Mouse (Mus musculus) left cerebral cortex, postnatal 14 days (tissue): ENCODE data around the gene Sema3f. TPM values are rescaled to one million over a fixed set of nuclear protein-coding genes. Genes with fewer than 3 reads are reported as not detected.

Experiments used
- DNase-seq, 2 experiments: peaks; one replicate each; pipeline ENCODE4 v3.0.0; 2021 to 2022; ENCODE audit warnings: low spot score in 2 of 2, mixed read lengths in 1 of 2
- intact Hi-C: fragments of 180-260 bp; cut with DNase I; formaldehyde crosslinking; loops from one replicate; pipeline ENCODE4 v1.15.1; 2025
- total RNA-seq, 2 experiments: library from RNA; stranded (reverse); gene quantifications; 2 replicates each; pipeline ENCODE4 v1.2.3; 2021

The Sema3f gene
- total RNA-seq, 2 experiments from 2014 or later = 11.7 to 16.2 TPM

- no peak for DNase-seq
- intact Hi-C loops = no loop called here
Measured at GRCm38 (mm10) chr9:107696106-107696479, 14.2 kb downstream of the Sema3f start.

GRCm38 (mm10) chr9:107695441-107696105 lies 14.7 kb downstream of the Sema3f start:
- no peak for DNase-seq
- intact Hi-C loops = no loop called here

- intact Hi-C loops = no loop called here
Measured at GRCm38 (mm10) chr9:107694627-107695026, 15.6 kb downstream of the Sema3f start.

GRCm38 (mm10) chr9:107693433-107693987 lies 16.8 kb downstream of the Sema3f start:
- no peak for DNase-seq
- intact Hi-C loops = no loop called here

More at GRCm38 (mm10) chr9:107694627-107695026, 15.6 kb downstream of the Sema3f start:
- DNase-seq = no peak

GRCm38 (mm10) chr9:107692785-107693184 lies 17.5 kb downstream of the Sema3f start:
- no peak for DNase-seq
- intact Hi-C loops = no loop called here

GRCm38 (mm10) chr9:107690391-107690790 lies 19.9 kb downstream of the Sema3f start:
- intact Hi-C loops = no loop called here
- no peak for DNase-seq

- intact Hi-C loops = no loop called here
- no peak for DNase-seq
Measured at GRCm38 (mm10) chr9:107688939-107689338, 21.3 kb downstream of the Sema3f start.

- intact Hi-C loops = no loop called here
- DNase-seq = no peak
Measured at GRCm38 (mm10) chr9:107688415-107688814, 21.9 kb downstream of the Sema3f start.

- DNase-seq = peak; percentile 61 to 65
- intact Hi-C loops = loop anchor here (1.0 kb wide), 1 partner anchor 53 kb away; no protein-coding TSS in a partner anchor
Measured at GRCm38 (mm10) chr9:107685231-107685981, 24.9 kb downstream of the Sema3f start.

- intact Hi-C loops = no loop called here
- no peak for DNase-seq
Measured at GRCm38 (mm10) chr9:107682405-107682804, 27.9 kb downstream of the Sema3f start.

GRCm38 (mm10) chr9:107679501-107679900 lies 30.8 kb downstream of the Sema3f start, which contains the start of gene Gnat1:
Gene Gnat1, minus strand, starts transcription at chr9:107679712.
- intact Hi-C loops = no loop called here
- DNase-seq = no peak

- intact Hi-C loops = no loop called here
Measured at GRCm38 (mm10) chr9:107678861-107679260, 31.4 kb downstream of the Sema3f start.

GRCm38 (mm10) chr9:107677819-107678526 lies 32.3 kb downstream of the Sema3f start:
- intact Hi-C loops = loop anchor here (2.0 kb wide), 1 partner anchor 75 kb away; no protein-coding TSS in a partner anchor
- peak; percentile 89 to 94 for DNase-seq

More at GRCm38 (mm10) chr9:107678861-107679260, 31.4 kb downstream of the Sema3f start:
- no peak for DNase-seq

GRCm38 (mm10) chr9:107677091-107677784 lies 33.0 kb downstream of the Sema3f start:
- DNase-seq = no peak
- intact Hi-C loops = loop anchor here (2.0 kb wide), 1 partner anchor 74 kb away; no protein-coding TSS in a partner anchor

- DNase-seq = peak; percentile 34 to 68
- intact Hi-C loops = loop anchor here (1.0 to 2.0 kb wide), 2 partner anchors 31 to 74 kb away; no protein-coding TSS in a partner anchor
Measured at GRCm38 (mm10) chr9:107676302-107676701, 34.0 kb downstream of the Sema3f start.

- DNase-seq = peak; percentile 71 to 77
- intact Hi-C loops = loop anchor here (1.0 to 2.0 kb wide), 2 partner anchors 30 to 73 kb away; no protein-coding TSS in a partner anchor
Measured at GRCm38 (mm10) chr9:107675671-107676301, 34.5 kb downstream of the Sema3f start.

- intact Hi-C loops = no loop called here
- DNase-seq = no peak
Measured at GRCm38 (mm10) chr9:107674609-107675429, 35.5 kb downstream of the Sema3f start.

- DNase-seq = no peak
- intact Hi-C loops = no loop called here
Measured at GRCm38 (mm10) chr9:107670259-107670658, 40.0 kb downstream of the Sema3f start.
